Mouse (Mus musculus): ENCODE results near the gene Ston1.

Ston1 gene

GRCm38 (mm10) chr17:88597222-88598055 is at the start of gene Ston1:
Ston1 (plus strand) TSS chr17:88597684.
- peak in 1 of 2 experiments; percentile 62 for DNase-seq (ENCODE audit: low spot score in 2 of 2)

DNA sequence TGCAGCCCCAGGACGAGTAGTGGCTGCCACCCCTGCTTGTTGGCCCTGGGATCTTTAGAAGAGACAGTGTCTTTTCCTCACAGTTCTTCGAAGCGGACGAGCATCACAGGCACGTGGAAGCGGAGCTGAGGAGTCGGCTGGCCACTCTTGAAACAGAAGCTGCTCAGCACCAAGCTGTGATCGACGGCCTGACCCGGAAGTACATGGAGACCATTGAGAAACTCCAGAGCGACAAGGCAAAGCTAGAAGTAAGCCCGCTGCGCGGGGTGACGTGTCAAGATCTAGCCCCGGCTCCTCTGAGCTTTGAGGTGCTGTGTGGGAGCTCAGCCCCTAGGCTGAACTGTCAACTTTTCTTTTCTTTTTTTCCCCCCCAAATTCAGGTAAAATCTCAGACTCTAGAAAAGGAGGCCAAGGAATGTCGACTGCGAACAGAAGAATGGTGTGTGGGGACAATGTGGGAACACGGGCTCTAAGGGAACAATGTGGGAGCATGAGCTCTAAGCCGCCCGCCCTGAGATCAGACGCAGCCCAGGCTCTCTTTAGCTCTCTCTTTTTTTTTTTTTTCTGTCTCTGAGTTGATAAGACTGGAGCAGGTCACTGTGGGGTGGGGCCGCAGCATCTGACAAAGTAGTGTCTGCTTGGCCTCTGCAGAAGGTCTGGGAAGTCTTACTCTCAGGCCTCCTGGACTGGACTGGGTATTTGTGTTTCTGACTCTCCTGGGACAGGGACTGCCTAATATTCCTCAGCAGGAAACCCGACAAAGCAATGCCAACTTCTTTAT is 47.9 kb upstream of the Ston1 start:
- no peak for DNase-seq (ENCODE audit: low spot score in 2 of 2)

DNA sequence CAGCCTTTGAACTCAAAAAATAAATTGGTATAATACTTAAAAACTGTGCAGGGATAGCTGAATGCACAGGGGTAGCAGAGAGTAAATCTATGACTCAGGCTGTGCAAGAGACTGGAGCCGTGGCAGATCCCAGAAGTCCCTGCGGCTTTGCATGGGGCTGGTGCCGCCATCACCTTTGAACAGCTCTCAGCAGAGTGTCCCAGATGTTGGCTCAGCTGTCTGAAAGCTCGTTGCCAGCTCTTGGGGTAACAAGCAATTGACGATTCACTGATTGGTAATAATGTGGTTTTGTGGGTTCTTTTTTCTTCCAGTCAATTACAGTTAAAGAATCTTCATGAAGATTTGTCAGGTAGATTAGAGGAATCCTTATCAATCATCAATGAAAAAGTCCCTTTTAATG is 47.1 kb upstream of the Ston1 start:
- DNase-seq (ENCODE audit: low spot score in 2 of 2), result no peak

- no peak for DNase-seq (ENCODE audit: low spot score in 2 of 2)
Observed at GRCm38 (mm10) chr17:88550981-88551940, 46.2 kb upstream of the Ston1 start.

GRCm38 (mm10) chr17:88552556-88552955 is 44.9 kb upstream of the Ston1 start:
- DNase-seq (ENCODE audit: low spot score in 2 of 2), result no peak

- DNase-seq (ENCODE audit: low spot score in 2 of 2), result no peak
Observed at GRCm38 (mm10) chr17:88553001-88553449, 44.5 kb upstream of the Ston1 start.

- DNase-seq (ENCODE audit: low spot score in 2 of 2), result no peak
Observed at GRCm38 (mm10) chr17:88553473-88554087, 43.9 kb upstream of the Ston1 start.

DNA sequence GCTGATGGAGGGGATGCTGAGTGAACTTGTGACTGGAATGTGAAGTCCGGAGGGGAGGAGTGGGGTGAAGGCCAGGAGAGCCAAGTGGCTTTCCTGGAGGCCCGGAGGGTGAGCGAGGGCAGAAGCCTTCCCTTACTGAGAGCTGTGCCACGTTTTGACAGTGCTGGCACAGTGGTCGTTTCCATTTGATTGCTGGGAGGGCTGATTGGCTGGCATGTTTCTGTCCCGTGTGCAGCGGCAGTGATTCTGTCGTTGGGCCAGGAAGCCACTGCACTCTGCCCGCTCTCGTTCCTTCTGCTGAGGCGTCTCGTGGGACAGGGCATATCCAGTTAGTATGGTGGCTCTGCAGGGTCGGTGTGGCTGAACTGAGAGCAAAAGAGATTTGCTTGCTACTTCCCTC is 41.3 kb upstream of the Ston1 start:
- no peak for DNase-seq (ENCODE audit: low spot score in 2 of 2)

GRCm38 (mm10) chr17:88556688-88557087 is 40.8 kb upstream of the Ston1 start:
- no peak for DNase-seq (ENCODE audit: low spot score in 2 of 2)

GRCm38 (mm10) chr17:88558168-88558842 is 39.2 kb upstream of the Ston1 start:
- DNase-seq (ENCODE audit: low spot score in 2 of 2), result peak; percentile 46 to 71

DNA sequence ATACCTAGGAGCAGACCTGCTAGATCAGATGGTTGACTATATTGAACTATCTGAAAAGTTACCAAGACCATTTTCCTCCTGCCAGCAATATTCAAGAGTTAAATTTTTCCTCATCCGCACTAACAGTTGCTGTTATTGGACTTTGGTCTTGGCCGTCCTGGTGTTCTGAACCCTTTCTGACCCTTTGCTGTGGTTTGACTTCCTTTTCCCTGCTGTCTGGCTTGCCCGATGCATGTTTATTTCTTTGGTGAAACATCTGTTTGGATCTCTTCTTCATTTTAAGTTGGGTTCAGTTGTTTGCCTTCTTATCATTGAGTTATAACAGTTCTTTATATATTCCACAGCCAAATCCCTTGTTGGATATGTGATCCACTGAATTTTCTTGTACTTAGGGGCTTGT is 33.9 kb upstream of the Ston1 start:
- DNase-seq (ENCODE audit: low spot score in 2 of 2), result no peak

GRCm38 (mm10) chr17:88569807-88570540 is 27.5 kb upstream of the Ston1 start:
- no peak for DNase-seq (ENCODE audit: low spot score in 2 of 2)

DNA sequence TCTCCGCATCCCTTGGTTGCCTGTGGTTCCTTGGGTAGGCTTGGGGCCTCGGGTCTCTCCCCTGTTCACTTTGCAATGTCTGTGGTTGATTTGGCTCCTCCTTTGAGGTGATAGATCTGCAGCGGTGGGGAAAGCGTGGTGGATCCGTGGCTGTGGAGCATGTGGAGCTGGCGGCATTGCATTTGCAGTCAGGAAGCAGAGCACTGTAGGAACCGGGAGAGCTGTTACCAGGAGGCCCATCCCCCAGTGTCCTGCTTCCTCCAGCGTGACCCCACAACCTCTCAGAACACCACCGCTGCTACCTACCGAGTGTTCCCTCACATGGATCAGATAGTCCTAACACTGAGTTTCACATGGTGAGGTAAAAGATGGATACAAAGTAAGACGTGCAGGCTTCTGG is 26.7 kb upstream of the Ston1 start:
- DNase-seq (ENCODE audit: low spot score in 2 of 2), result no peak

GRCm38 (mm10) chr17:88574811-88575210 is 22.7 kb upstream of the Ston1 start:
- no peak for DNase-seq (ENCODE audit: low spot score in 2 of 2)

DNA sequence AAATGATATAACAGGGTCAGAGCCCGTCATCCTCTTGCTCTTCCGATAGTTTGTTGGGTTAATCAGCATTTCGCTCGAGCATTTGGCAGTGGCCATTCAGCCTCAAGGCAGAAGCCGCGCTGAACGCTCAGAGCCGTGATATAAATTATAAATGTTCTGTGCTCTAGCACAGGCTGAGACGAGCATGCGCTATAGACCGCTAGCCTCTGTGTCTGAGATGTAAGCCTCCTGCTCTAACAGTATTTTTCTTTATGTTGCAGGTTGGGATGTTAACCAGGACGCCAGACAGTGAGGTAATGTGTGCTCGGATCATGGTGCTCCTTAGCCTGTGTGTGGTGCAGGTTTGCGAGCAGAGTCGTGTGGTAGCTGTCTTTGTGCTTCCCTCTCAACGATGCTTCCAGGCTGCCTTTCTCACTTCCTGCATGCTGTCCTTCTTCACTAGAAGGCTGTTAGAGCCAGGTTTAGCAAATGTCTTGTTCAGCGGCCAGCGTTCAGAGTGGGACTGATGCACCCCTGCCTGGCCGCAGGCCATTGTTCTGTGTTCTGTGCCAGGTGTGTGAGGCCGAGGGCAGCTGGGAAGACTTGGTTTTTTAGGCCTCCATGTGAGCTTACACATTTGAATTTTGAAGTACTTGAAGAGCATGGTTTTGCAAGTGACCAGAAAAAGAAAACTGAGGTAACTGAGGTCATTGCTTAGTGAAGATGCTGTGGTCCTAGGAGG is 18.8 kb upstream of the Ston1 start:
- no peak for DNase-seq (ENCODE audit: low spot score in 2 of 2)

GRCm38 (mm10) chr17:88580556-88580955 is 16.9 kb upstream of the Ston1 start:
- no peak for DNase-seq (ENCODE audit: low spot score in 2 of 2)

- DNase-seq (ENCODE audit: low spot score in 2 of 2), result no peak
Observed at GRCm38 (mm10) chr17:88581511-88582021, 15.9 kb upstream of the Ston1 start.

- DNase-seq (ENCODE audit: low spot score in 2 of 2), result no peak
Observed at GRCm38 (mm10) chr17:88582999-88583398, 14.5 kb upstream of the Ston1 start.

DNA sequence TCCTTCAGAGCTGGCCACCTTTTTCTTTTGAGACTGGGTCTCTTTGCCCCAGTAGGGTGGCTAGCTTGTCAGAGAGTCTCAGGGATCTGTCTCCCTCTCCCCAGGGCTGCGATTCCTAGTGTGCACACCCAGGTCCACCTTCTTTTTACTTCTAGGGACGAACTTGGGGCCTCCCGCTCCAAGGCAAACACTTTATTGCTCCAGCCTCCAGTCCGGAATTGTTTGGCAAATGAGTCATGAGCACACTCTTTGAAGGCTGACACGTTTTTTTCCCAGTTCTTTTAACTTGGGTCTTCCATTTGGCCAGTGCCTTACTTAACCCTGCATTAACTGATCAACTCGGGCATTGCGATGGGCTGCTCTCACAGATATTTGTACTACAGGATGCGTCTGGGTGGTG is 14.1 kb upstream of the Ston1 start:
- no peak for DNase-seq (ENCODE audit: low spot score in 2 of 2)
